Mouse (Mus musculus): ENCODE measurements around the gene Spesp1.

The Spesp1 gene

DNA sequence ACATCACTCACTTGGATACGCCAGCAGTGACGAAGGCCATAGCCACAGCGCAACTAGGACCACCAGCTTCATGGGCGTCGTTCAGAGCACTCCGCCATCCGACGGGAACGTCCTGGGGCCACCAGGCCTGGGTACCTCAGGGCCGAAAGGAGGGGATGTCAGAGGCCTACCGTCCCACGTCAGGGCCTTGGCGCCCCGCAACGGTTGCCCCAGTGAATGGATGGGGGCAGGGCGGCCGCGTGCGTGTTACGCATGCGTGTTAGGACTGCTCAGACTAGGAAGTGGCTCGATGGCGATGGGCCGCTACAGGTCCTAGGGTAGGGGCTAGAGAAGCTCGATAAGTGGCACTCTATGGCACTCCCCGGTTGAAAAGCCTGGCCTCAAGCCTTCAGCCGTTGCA, at the start of gene Spesp1:
Spesp1 (minus strand) TSS at position 218 of the 400 bp plus-strand sequence.
- DNase-seq = no peak

DNA sequence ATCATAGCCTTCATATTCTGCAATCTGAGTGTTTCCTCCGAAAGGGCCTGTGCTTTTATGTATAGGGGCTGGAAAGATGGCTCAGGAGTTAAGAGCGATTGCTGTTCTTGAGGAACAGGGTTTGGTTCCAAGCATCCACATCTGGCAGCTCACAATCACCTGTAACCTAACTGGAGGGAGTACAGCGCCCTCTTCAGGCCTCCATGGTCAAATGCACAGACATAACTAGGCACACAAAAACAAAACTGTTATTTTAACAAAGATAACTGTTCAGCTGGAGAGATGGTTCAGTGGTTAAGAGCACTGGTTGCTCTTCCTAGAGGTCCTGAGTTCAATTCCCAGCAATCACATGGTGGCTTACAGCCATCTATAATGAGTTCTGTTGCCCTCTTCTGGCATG, 44.0 kb upstream of the Spesp1 start:
- no peak for DNase-seq

DNA sequence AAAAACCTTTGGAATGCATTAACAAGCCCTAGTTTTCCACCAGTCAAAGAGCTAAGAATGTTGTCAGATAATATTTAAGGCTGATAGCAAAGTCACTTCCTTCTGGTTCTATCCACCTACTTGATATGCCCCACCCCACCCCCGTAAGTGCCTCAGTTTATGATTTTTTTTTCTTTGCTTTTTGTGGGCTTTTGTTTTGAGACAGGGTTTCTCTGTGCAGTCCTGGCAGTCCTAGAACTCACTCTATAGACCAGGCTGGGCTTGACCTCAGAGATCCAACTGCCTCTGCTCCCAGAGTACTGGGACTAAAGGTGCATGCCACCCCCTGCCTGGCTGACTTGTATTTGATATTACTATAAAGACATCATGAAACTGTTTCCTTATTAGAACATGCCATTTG, 41.8 kb upstream of the Spesp1 start:
- DNase-seq = no peak

DNA sequence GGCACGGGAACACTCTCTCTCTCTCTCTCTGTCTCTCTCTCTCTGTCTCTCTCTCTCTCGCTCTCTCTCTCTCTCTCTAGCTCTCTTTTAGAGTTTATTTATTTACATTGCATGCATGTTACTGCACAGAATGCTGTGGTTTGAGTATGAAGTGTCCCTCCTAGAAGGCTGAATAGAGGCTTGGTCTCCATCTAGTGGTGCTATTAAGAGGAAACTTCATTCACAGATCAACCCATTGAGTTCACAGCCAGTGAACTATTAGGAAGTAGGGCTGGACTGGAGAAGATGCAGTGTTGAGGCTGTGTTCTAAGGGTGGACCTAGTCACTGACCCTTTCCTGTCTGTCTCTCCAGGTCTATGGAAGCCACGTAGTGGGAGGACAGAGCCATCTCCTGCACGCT, 36.7 kb upstream of the Spesp1 start:
- DNase-seq = no peak

DNA sequence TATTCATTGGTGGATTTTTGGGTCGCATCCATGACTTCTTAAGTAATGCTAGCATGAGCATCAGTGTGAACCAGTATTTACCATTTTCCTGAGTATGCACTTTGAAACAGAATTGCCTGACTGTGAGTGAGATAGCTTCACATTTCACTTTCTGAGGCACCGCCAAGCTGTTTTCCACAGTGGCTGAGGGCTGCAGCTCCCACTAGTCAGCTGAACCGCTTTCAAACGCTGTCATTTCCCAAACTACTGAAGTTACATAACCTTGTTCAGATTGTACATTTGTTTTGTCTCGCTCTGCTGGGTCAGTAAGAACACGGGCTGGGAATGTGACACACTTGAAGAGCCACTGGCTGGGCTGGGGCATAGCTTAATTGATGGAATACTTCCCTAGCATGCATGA, 33.5 kb upstream of the Spesp1 start:
- peak in 1 of 2 experiments; percentile 25 for DNase-seq

DNA sequence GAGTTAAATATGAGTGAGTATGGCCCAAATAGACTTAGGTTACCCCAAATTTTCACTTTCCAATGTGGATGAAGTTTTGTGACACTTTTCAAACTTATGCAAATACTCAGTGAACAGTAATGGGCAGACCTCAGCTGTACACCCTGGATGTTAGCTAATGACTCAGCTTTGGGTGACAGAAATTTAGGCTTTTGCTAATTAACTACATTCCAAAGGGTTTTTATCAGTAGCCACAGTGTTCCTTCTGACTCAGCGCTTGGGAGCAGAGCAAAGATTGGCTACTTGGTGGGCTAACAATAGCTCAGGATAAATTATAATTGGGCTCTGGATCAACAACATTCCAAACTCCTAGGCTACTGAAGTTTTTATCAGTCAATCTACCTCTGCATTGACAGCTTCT, 14.9 kb upstream of the Spesp1 start:
- no peak for DNase-seq

DNA sequence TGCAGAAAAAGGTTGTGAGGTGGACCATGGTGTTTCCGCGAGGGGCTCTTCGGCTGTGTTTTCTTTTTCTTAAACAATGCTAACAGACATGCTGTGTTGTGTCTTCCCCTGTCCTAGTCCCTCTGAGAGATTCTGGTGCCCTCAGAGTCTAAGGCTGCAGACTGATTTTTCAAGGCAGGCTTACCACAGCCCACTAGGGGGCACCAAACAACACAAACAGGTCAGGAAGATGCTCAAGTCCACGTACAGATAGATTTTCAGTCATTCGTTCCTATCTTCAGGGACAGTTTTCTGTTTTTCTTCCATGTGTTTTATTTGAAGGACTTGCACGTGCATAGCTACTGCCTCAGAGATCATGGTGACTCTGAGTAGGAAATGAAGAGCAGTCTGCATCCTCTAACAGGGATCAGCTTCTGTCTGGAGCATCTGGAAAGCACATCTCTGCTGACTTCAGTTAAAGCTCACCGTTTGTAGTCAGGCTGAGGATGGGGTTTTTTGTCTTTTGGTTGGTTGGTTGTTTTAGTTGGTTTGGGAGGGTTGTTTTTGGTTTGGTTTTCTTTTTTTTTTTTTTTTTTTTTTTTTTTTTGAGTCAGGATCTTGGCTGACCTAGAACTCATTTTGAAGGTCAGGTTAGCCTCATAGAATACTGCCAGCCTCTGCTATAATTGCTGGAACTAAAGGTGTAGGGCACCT, 13.1 kb upstream of the Spesp1 start:
- DNase-seq = peak; percentile 78 to 91

DNA sequence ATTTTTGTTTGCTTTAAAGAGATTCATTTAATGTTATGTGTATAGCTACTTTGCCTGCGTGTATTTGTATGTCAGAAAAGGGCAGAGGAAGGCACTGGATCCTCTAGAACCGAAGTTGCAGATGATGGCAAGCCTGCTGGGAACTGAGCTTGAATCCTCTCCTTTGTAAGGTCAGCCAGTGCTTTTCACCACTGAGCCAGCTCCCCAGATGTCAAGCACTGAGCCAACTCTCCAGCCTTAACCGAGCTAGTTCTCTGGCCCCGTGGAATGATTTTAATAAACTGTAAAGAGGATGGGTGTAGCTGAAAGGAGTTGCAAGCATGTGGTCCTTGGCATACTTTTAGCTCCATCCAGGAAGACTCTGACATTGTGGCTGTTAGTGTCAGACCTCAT, 5.6 kb upstream of the Spesp1 start:
- DNase-seq = no peak

DNA sequence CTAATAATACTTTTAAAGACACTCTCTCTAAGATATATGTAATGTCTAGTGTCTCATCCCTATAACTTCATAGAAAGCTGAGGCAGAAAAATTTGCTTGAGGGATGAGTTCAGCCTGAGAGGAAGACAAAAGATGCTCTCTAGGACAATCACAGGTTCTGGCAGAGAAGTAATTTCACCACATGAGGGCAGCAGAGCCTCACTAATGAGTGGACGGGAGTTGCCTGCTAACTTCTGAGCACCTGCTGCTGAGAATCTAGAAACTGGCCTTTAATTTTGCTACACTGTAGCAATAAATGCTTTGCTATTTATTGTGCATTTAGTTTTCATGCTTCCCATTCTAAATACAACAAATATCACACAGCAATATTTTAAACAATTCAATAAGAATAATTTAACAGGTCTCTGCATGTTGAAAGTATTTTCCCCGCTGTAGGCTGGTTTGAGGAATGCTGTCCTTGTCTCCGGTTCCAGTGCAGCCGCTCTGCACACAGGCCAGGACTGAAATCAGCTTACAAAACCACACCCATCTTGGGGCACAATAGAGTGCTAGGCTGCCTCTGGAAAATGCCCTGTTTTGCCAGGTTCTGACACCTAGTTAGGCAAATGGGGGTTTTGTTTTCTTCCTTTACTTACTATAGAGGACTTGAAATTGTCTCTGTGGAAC, 5.1 kb upstream of the Spesp1 start:
- peak; percentile 70 to 89 for DNase-seq

DNA sequence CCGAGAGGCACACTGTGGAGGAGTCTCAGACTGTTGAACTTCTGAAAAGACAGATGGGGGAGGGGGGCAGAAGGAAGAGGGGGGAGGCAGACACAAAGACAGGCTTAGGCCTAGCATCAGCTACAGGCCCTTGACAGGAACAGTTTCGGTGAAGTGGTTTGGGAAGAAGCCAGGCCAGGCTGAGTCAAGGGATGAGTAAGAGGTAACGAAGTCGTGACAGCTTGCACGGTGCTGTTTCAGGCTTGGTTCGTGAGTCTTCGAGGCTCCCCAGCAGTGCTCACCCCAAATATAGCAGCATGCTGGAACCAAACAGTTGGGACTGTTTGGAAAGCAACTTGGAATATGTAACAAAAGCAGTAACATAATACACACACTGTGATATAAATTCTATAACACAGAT, 2.3 kb upstream of the Spesp1 start:
- DNase-seq = no peak

DNA sequence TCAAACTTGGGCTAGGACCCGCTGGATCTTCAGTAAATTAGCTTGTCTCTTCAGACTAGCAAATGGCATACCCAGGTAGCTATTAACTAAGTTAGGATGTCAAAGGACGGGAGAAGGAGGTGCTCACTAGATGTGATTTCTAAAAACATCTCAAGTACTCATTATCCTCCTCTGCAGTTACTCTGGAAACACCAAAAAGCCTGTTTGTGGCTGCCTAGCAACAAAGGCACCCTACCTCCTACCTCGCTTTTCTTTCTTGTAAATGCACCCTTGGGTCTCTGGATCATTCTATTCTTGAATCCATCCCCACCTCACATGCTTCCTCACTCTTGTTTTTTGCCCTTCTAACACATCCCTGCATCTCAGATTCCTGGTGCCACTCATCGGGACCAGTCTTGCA, 5.1 kb downstream of the Spesp1 start:
- DNase-seq = no peak

DNA sequence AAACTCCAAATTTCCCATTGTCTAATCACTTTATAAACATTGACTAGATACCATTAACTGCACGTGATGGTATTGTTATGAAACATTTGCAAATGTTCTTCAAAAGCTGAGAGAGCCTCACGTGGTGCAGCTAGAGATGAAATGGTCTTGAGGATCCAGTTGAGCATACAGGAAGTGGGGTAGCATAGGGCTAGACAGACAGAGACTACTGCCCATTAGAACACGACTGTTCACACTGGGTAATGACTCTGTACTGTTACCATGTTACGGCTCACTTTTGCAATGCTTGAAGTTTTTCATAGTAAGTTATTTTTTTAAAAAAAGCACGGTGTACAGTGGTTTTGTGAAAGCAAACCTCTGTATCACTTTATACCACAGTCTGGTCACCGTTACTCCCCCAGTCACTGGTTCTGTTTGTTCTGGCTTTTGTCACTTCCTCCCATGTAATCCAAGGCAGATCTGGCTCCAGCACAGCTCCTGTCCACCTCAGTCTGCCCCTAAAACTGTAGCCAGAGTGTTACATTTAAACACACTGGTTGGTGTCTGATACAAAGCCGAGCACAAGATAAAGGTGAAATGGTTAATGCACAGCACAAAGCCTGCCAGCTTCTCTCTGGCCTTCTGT, 11.1 kb downstream of the Spesp1 start:
- no peak for DNase-seq

DNA sequence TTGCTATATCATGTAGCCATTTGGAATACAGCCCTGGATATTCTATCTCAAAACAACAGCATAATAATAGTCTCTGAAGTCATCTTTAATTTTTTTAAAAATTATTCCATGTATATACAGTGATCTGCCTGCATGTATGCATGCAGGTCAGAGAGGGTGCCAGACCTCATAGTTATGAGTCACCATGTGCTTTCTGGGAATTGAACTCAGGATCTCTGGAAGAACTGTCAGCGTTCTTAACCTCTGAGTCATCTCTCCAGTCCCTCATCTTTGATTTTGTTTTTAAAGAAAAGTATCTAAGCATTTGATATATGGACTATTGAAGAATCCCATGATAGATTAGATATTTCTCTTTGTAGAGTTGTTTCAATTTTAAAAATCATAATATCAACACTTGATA, 12.8 kb downstream of the Spesp1 start:
- DNase-seq = no peak

DNA sequence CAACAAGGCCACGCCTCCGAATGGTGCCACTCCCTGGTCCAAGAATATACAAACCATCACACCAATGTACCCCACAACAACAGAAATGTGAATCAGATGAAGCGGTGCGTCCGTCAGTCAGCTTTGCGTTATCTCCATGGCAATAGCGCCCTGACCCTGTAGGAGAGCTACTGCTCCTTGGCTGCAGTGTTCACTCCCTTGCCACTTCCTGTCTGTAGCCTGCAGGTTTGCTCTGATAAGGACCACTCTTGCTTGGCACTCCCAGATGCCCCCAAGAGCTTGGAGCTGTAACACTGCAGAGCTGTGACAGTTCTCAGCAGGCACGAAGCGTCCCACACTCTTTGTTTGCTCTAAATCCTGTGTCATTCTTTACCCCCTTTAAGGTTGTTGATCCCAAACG, 16.7 kb downstream of the Spesp1 start:
- no peak for DNase-seq

DNA sequence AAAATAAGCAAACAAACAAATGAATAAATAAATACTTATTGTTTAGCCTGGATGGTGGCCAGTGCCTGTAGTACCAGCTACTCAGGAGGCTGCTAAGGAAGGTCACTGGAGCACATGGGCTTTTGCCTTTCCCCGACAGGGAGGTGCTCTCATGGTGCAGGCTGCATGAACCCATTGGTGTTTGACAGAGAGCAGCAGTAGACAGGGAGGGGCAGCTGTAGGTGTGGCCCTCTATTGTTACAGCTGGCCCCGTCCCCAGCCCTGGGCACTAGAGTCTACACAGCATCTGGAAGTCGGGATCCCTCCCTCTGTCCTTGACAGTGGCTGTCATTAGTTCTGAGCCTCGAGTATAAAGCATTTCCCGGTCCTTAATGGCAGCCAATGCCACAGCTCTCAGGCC, 18.4 kb downstream of the Spesp1 start:
- no peak for DNase-seq

DNA sequence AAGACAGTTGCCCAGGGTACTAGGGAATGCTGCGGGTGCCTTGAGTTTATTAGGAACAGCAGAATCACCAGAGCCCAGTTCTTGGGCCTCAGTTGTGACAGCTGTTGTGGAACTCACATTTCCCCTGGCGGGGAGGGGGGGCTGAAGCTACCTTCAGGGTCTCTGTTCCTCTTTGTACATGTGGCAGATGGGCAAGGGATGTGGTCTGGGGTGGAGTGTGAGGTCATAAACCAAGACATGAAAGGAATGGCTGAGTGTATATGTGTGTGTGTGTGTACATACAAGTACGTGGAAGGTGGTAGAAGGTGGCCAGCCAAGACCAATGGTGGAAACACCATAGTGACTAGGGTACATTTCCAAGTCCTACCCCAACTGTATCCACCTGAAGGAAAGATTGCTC, 20.6 kb downstream of the Spesp1 start:
- no peak for DNase-seq

DNA sequence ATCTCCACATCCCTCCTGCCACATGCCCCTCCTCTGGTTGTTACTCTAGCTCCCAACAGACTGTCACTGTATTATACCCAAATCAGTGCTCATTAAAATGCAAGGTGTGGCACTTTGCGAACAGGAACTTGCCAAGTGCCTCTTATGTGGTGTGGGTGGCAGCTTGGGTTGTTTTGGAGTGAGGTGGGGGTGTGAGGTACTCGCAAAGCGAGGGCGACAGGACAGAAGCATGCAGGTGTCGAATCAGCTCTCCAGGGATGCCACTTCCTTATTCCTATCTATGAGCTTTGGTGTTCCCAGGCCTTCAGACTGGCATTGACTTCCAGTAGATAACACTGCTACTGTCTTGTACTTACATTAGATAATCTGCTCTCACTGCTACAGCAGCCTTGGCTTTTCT, 21.0 kb downstream of the Spesp1 start:
- DNase-seq = no peak

DNA sequence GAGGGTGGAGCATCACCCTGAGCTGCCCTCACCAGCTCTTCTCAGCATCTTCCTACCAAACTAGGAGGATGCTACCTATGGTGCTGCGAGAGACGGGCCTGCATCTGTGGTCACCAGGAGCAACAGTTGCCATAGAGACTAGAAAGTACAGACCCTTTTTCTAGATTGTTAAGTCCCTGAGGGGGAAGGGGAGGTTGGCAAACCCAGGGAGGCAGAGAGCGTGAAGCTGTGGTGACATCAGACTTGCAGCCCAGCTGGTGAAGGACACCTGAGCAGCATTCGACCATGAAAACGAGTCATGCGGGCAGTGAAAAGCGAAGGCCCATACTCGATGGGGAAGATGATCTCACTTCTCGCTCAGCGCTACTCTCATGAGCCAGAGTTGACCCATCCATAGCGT, 24.0 kb downstream of the Spesp1 start:
- no peak for DNase-seq

DNA sequence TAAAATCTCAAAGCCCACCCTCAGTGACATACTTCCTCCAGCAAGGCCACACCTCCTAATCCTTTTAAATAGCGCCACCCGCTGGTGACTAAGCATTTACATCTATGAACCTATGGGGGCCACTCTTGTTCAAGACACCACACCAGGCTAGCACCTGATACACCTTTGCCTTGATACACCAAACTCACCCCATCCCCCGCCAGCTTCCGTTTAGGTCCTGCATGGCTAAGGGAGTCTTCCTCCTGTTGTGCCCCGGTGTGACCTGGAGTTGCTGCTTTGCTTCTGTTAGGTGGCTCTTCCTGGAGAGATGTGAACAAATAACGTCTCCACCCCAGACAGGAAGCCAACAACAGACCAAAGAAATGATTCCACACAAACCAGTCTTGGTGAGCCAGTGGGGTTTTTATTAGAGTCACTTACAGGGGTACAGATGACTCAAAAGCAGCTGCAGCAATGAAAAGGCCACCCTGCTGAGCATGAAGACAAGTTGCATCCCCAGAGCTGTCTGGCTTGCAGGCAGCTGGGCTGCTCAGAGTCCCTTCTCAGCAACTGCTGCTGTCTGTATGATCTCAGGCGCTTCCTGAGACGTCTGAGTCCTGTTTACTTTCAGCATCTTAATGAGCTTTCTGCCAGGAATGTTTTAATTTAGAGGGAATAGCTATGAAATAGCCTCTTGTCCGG, 26.0 kb downstream of the Spesp1 start:
- DNase-seq = peak in 1 of 2 experiments; percentile 5

DNA sequence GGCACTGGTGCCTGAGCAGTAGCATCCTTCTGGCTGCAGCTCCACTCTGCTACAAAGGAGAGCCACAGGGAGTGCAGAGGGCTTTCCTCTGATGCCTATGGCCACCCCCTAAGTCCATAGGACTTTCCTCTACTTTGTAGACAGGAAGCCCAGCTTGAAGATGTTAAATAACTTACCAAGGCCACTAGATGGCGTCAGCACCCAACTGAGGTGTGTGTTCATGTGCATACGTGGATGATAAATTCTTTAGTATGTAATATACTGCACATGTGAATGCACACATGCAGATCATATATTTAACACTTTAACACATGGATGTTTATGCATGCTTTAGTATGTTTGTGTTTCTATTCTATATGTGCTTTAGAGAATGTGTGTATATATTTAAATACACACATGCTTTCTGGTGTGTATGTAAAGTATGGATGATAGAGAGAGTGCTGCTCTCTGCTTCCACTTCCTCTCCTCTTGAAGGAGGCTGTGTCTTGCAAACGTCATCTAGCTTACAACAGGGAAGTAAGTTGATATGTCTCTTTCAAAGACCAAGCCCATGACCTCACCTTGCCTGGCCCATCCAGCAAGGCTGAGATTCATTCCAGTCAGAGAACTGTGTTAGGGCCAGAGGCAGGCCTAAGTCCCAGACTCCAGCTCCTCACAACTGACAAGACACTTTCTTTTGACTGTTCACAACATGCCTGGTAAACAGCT, 28.1 kb downstream of the Spesp1 start:
- peak in 1 of 2 experiments; percentile 19 for DNase-seq

DNA sequence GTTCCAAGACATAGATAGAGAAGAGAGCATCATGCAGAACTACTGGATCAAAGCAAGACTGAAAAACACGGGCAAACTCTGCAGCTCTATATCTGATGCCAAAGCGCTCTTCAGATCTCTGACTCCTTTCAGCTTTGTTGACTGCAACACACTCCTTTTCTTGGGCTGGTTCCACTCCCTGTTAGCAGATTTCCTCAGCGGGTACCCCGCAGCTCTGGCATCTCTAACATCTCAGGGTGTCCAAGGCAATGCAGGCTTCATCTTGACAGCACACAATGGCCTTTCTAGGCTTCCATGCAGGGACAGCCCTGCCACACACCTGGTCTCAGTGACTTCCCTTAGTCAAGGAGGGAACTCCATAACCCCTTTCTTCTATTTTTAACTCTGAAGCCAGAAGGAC, 31.7 kb downstream of the Spesp1 start:
- DNase-seq = no peak

DNA sequence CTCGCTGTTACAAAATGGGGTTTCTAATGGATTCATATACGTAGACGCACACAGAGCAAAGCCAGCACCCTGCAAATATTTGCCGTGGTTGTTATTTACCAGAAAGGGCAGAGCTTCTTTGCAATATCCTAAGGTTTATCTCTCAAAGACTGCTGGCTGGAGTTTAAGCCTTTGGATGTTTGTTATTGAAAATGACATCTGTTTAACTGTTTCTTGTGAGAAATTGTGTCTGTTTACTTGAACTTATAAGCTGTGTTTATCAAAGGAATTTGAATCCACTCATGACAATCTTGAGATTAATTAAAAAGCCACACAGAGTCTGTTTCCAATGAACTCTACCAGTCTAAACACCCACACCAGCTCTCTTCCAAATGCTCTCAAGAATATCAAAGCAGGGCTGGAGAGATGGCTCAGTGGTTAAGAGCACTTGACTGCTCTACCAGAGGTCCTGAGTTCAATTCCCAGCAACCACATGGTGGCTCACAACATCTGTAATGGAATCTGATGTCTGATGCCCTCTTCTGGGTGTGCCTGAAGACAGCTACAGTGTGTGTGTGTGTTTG, 35.5 kb downstream of the Spesp1 start:
- no peak for DNase-seq
